Mouse (Mus musculus) hematopoietic stem cell, adult 5-6 weeks (primary cell): ENCODE results near the gene Serinc3. TPM values are rescaled to one million over a fixed set of nuclear protein-coding genes. Genes with fewer than 3 reads are reported as not detected.

Experiments used
- ATAC-seq, 2 experiments: fragments of 125-278 bp in 1 of 2; replicated peaks in 1 of 2; 2 replicates each; pipeline ENCODE4 v1.8.0; 2016 to 2017; ENCODE audit warnings: inconsistent platforms in 2 of 2, mild to moderate bottlenecking in 2 of 2, moderate number of reproducible peaks in 2 of 2, low read depth in 1 of 2, moderate TSS enrichment in 1 of 2; ENCODE audit not compliant: low FRiP score in 2 of 2, poor library complexity in 2 of 2, severe bottlenecking in 2 of 2, insufficient read depth in 1 of 2, low TSS enrichment in 1 of 2
- total RNA-seq: library from RNA; stranded (forward); fragments of 172-1452, 232-1000 nt; gene quantifications from 2 replicates; pipeline ENCODE4 v1.2.3, GENCODE M21; 2017

Gene Serinc3
- total RNA-seq, 1 experiment from 2014 or later, result 779 TPM

DNA sequence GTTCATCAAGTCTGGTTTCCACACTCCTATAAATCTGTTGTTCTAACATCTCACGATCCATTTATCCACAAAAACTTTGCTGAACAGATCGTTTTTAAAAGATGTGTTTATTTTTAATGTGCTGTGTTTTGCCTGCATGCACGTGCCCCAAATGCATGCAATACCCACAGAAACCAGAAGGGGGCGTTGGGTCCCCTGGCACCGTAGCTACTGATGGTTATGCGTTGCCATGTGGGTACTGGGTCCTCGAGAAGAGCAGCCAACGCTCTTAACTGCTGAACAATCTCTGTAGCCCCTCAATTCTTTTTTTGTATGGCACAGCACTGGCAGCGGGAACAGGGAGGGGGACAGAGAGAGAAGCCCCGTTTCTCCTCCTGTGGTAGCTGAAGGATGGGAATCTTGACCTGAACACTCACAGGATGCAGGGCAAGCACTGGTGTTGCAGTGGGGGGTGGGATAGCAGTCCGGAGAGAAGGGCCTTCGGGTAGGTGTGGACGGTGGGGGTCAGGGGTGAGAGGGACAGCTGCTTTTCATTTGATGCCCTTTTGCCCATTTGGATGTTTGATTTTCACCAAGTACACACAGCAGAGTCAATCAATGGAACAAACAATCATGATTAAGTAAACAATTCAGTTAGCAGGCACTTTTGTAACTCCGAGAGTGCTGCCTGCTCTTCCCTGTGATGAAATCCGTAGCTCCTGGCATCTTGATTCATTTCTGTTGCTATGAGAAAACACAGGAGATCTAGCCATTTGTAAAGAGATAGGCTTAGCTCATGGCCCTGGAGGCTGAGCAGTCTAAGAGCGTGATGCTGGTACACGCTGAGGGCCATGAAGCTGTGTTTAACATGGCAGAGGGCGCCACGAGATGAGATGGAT lies 58.3 kb downstream of the Serinc3 start:
- ATAC-seq, result peak in 1 of 2 experiments; percentile 37; a peak in 1 of 4 replicates

DNA sequence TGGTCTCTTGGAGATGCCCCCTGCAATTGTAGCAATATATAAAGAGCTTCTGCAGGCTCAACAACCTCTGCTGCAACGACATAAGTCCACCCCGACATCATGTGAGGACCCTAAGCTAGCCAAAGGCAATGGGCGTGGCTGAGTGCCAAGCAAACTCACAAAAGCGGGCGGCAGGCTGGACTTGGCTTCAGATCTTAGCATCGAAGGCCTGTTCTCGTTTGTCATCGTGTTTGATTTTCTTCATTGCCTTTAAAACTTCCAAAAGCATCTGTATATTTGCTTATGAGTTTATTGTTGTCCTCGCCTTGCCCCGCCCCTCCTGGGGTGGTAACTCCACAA lies 60.9 kb downstream of the Serinc3 start:
- no peak for ATAC-seq

DNA sequence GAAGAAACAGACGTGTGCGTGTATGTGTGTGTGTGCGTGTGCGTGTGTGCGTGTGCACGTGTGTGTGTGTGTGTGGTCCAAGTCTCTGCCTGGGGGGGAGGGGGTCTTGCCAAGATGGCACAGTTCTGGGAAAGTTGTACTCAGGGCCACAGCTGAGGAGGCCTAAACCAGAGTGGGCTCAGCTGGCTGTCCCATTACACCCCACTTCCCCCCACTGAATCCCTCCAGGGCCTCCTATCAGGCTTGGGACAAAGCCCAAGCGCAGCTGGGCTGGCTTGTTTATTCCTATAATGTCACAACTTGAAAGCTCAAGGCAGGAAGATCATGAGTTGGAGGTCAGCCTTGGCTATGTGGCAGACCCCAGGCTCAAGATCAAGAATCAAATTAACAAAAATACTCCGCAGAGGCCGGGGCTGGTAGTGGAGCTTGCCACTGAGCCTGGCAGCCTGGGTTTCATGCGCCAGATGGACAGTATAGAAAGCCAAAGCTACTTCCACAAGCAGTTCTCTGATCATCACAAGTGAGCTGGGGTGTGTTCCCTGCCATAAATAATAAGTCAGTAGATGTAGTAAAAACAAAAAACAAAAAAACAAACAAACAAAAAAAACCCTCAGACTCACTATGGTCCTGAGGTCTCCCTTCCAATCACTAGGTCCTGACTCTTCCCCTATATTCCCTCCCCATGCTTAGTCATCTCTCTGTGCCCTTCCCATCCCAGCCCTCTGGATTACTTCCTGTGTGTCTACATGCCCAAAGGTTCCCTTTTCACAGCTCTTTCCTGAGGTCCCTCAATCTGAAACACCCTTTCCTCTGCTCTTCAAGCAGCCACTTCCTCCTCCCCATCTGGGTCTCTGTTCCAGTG lies 61.5 kb downstream of the Serinc3 start:
- no peak for ATAC-seq

DNA sequence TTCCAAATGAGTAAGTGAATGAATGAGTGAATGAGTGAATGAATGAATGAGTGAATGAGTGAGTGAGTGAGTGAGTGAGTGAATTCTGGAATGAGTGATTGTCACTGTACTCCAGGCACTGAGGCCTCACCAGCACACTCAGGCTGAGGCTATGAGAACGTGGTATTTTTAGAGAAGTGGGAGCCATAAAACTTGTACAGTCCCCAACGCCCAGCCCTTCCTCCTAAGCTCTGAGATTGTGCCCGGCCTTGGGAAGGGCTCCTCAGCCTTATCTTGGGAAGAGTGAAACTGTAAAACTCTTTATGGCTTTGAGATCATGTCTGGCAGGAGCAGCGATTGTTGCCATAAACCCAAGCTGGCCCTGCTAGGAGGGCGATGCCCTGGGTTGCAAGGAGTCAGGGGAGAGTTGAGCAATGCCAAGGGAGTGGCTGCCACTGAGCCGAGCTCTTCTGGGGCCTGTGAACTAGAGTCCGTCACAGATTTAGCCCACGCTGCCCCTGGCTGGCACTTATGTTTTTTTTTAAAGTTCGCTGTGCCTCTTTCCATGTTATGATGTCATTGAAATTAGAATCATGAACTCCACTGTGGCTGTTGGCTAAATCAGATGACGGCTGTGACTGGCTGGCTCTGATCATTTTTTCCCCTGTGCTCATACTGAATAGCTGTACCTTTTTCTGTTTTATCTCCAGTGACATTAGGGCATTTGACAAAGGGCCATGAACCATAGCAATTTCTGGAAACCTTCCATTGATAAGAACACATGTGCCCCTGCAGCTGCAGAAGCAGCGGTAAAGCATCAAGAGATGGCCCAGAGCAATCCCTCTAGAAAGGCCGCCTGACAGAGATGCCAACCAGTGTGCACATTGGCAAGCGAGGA lies 64.6 kb downstream of the Serinc3 start:
- no peak for ATAC-seq

DNA sequence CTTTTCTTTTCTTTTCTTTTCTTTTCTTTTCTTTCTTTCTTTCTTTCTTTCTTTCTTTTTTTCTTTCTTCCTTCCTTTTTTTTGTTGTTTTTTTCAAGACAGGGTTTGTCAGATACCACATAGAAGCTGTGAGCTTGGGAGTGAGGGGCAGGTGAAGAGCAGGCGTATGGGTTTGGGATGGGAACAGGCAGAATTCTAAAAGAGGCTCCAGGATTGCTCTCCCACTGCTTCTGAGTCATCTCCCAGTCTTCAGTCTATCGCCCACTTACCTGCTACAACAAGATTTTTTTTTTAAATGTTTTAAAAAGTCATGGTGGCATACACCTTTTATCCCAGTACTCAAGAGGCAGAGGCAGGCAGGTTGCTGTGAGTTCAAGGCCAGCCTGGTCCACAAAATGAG lies 66.9 kb downstream of the Serinc3 start:
- ATAC-seq, result no peak

DNA sequence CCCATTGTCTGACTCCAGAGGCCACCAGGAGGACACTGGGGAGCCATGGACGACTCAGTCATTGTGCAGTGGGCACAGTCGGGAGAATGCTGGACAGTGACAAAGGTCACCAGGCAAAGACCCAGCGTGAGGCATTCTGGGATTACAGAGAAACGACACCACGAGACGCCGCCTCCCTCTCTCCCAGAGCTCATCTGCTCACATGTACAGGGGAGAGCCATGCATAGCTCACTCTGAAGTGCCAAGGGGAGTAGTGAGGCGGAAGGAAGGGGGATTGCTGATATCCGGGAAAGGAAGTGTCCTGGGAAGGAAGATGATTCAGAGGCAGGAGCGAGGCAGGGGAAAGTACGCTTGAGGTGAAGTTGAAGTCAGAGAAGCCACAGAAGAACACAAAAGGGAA lies 69.7 kb downstream of the Serinc3 start:
- peak in 1 of 2 experiments; percentile 26; a peak in 1 of 4 replicates for ATAC-seq

DNA sequence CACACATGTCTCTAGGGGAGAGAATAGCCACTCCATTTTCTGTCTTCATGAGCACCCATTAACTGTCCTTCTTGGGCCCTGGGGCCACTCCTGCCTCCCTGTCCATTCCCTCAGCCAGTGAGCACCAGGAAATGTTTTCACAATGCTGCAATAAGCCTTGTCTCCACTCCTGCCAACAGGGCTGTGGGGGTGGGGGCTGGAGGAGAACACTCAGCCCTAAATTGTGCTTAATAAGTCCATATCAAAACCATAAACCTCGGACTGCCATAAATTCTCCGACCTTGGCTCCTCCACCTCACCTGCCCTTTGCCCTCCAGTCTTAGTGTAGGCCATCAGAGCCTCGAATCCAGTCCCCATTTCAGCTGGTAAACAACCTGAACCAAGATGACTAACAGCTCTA lies 70.6 kb downstream of the Serinc3 start:
- no peak for ATAC-seq

Other genes with a start within 250 kb of the Serinc3 start
- not detected in 2 replicates for gene Jph2, start 247.1 kb downstream of the Serinc3 start, total RNA-seq
- gene Oser1, start 220.4 kb downstream of the Serinc3 start, total RNA-seq, result 143 and 147 TPM in 2 replicates
- 0.25 and 0.75 TPM in 2 replicates for gene Gdap1l1, start 206.7 kb downstream of the Serinc3 start, total RNA-seq
- gene Fitm2, start 172.5 kb downstream of the Serinc3 start, total RNA-seq, result 4.3 and 5.0 TPM in 2 replicates
- gene R3hdml, start 152.8 kb downstream of the Serinc3 start, total RNA-seq, result not detected in 2 replicates
- 12.3 and 22.7 TPM in 2 replicates for gene Hnf4a, start 138.3 kb downstream of the Serinc3 start, total RNA-seq
- 11.4 and 13.9 TPM in 2 replicates for gene Ttpal, start 42.8 kb downstream of the Serinc3 start, total RNA-seq
- 30.6 and 32.9 TPM in 2 replicates for gene Pkig, start 13.3 kb upstream of the Serinc3 start, total RNA-seq
- 28.3 and 33.0 TPM in 2 replicates for gene Ada, start 105.1 kb upstream of the Serinc3 start, total RNA-seq
- gene Ccn5, start 175.7 kb upstream of the Serinc3 start, total RNA-seq, result not detected in 2 replicates
- not detected in 2 replicates for gene Kcnk15, start 208.5 kb upstream of the Serinc3 start, total RNA-seq